Mouse (Mus musculus) kidney, adult 11 months (tissue): ENCODE measurements around the gene Rhox7a.
"Not testable (repeated sequence)": the region's sequence is repeated elsewhere in the genome, so short reads cannot be mapped to it uniquely, and the experiment has no call there.

ENCODE experiments used
- DNase-seq: peaks from one replicate; pipeline ENCODE4 v3.0.0; 2022

The Rhox7a gene

GRCm38 (mm10) chrX:37831386-37831785 lies at the start of gene Rhox7a:
Gene Rhox7a (plus strand): TSS chrX:37831686.
- not testable (repeated sequence) for DNase-seq

DNA sequence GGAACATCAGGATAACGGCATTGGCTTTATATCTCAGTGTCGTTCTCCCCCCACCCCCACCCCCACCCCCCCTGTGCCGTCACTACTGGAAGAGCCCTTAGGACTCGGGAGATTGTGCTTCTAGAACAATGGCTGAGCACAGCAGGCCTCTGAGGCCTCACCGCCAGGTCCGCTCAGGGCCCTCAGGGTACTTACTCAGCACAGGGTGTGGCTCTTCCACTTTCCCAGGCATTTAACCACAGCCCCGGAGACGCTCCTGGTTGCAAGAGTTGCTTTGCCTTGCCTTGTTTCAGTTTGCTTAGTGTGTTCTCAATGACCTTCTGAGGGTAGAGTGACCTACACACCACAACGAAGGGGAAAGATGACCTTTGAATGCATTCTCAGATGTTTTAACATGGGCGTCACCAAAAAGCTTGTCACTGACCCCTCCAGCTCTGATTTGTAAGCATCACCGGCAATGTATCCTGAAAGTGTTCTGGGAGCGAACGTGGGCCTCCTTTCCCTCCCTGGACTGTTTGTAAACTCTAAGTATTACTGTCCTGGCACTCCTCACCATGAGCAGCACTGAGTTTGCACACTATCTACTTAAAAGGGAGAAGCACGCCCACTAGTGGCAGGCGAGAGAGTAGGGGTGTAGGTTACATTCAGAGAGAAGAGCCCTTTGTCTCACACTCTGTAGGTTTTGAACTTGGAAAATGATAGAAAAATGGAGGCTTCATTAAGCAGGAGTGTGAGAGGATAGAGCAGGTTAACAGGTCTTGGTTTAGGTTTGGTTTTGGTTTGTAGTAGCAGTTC lies 24.0 kb upstream of the Rhox7a start:
- no peak for DNase-seq

DNA sequence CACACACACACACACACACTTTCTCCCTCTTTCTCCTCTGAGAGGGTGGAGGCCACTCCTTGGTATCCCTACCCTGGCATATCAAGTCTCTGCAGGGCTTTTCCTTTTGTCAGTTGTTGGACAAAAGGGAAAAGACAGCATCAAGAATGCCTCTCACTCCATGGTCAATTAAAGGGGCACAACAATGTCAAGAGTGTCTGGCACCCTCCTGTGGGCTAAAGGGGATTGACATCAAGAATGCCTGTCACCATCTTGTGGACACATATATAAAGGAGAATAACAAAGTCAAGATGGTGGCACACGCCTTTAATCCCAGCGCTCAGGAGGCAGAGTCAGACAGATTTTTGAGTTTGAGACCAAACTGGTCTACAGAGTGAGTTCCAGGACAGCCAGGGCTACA lies 22.1 kb upstream of the Rhox7a start:
- DNase-seq, result no peak

DNA sequence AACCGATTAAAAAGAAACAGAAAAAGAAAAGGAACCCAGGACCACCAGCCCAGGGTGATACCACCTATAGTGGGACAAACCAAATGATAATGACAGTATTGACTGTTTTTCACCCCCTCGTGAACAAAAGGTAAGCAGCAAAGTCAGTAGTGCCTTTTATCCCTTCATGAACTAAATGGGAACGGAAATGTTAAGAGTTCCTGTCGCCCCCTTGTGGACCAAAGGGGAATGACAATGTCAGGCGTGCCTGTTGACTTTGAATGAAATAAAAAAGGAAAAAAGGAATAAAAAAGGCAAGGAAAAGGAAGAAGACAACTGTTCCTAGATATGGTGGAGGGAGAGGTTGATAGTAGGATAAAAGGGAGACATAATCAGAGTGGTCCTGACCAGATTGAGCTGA lies 20.3 kb upstream of the Rhox7a start:
- DNase-seq, result peak; percentile 18

- DNase-seq, result no peak
Measured at GRCm38 (mm10) chrX:37815665-37816064, 15.8 kb upstream of the Rhox7a start.

- not testable (repeated sequence) for DNase-seq
Measured at GRCm38 (mm10) chrX:37826610-37827009, 4.9 kb upstream of the Rhox7a start, which contains the start of gene Rhox6. Gene Rhox6 (plus strand): TSS chrX:37826910.

DNA sequence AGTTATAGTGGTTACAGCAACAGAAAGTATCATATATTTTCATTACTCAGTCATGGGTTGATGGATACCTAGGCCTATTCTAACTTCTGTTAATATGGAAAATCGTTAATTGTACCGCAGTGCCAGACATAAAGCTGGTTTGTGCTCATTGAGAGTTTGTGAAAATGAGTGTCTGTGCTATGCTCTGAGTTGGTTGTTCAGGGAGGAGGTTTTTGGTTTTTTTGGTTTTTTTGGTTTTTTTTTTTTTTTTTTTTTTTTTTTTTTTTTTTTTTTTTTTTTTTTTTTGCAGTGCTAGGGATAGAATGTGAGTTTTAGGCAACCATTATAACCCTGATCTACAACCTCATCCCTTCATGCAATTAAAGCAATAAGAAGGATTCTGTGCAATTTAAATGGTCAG lies 40.2 kb downstream of the Rhox7a start:
- DNase-seq, result no peak

DNA sequence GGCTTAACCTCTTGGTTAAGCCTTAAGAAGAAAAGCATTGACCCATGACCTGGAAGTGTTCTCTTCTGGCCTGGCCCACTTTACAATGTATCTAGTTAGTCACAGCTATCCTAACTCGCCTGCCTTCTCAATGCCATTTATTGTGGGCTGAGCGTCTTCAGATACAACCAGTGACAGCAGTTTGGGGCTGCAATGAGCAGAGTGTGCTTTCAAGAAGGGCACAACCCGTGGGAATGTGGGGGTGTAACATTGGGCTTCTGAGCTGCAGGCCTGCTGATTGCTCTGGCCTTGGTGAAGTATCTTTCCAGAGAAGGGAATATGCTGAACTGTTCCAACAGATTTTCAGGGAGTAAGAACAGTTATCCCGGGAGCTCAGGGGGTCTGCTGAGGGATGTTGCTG lies 47.4 kb downstream of the Rhox7a start, which contains the start of gene Rhox8:
Gene Rhox8 (minus strand): TSS at position 101 of the 400 bp plus-strand sequence.
- no peak for DNase-seq
